Mouse (Mus musculus): ENCODE results near the gene Gm44503. TPM values are rescaled to one million over a fixed set of nuclear protein-coding genes. Genes with fewer than 3 reads are reported as not detected.

Gene Gm44503
- total and polyA plus RNA-seq, 2 experiments from 2014 or later, result not detected

GRCm38 (mm10) chr9:73039222-73039945 lies 80.7 kb downstream of the Gm44503 start:
- Histone ChIP-seq H3K4me2 (ENCODE audit: low read depth, low read length) (peak overlapping the region; percentile 84), H3K27me3 (ENCODE audit: insufficient read depth, low read length) (no peaks in the 10 kb centered on the region), H3K9me3 (ENCODE audit: low read length) (no peaks in the 10 kb centered on the region), H3K4me1 (ENCODE audit: insufficient read depth, low read length) (0 out of 2 replicates have a peak, but pooled peaks cover 2% of the 10 kb centered on the region), H3K27ac (peak overlapping the region; percentile 88), H3K36me3 (ENCODE audit: insufficient read depth, low read length) (peaks cover 2% of the 10 kb centered on the region; the same call in 1 of the 2 replicates), H3K4me3 (ENCODE audit: low read length) (peak overlapping the region; percentile 84), H3K9ac (replicated peaks; ENCODE audit: low read length) (peak overlapping the region; percentile 85)
- peak; percentile 94 for DNase-seq (ENCODE audit: low spot score)
- peak; percentile 91 for ATAC-seq
- no peak for TF ChIP-seq CTCF (IDR thresholded peaks at IDR 0.05; ENCODE audit: low read depth)
- WGBS, result under 1% methylated on average over 49 of the region's 49 CpGs

- peak within 1 kb of the TSS; percentile 88 for H3K27ac ChIP-seq
- 34% methylated on average over 6 of the region's 6 CpGs for WGBS
- H3K9ac ChIP-seq (replicated peaks; ENCODE audit: low read length), result peak within 1 kb of the TSS; percentile 85
- no peaks in the 10 kb centered on the region for H3K36me3 ChIP-seq (ENCODE audit: insufficient read depth, low read length)
- H3K9me3 ChIP-seq (ENCODE audit: low read length), result no peaks in the 10 kb centered on the region
- no peaks in the 10 kb centered on the region for H3K27me3 ChIP-seq (ENCODE audit: insufficient read depth, low read length)
- peaks cover 9% of the 10 kb centered on the region for H3K4me1 ChIP-seq (ENCODE audit: insufficient read depth, low read length)
- ATAC-seq (no peak), DNase-seq (ENCODE audit: low spot score) (no peak)
- peak within 1 kb of the TSS; percentile 84 for H3K4me3 ChIP-seq (ENCODE audit: low read length)
- no peak for TF ChIP-seq CTCF (IDR thresholded peaks at IDR 0.05; ENCODE audit: low read depth)
- peak within 1 kb of the TSS; percentile 84 for H3K4me2 ChIP-seq (ENCODE audit: low read depth, low read length)
Observed at GRCm38 (mm10) chr9:73040080-73040479, 81.4 kb downstream of the Gm44503 start, which contains the start of gene Pigb. Gene Pigb, minus strand, starts transcription at chr9:73040378.

- ATAC-seq (peak; percentile 65), DNase-seq (ENCODE audit: low spot score) (peak; percentile 89)
- Histone ChIP-seq H3K4me1 (ENCODE audit: insufficient read depth, low read length) (peaks cover 13% of the 10 kb centered on the region), H3K27me3 (ENCODE audit: insufficient read depth, low read length) (no peaks in the 10 kb centered on the region), H3K9ac (replicated peaks; ENCODE audit: low read length) (peak within 1 kb of the TSS; percentile 70), H3K9me3 (ENCODE audit: low read length) (no peaks in the 10 kb centered on the region), H3K4me3 (ENCODE audit: low read length) (peak within 1 kb of the TSS; percentile 50), H3K4me2 (ENCODE audit: low read depth, low read length) (peak within 1 kb of the TSS; percentile 96), H3K27ac (peak within 1 kb of the TSS; percentile 64), H3K36me3 (ENCODE audit: insufficient read depth, low read length) (no peaks in the 10 kb centered on the region)
- peak; percentile 94 for TF ChIP-seq CTCF (IDR thresholded peaks at IDR 0.05; ENCODE audit: low read depth)
- WGBS, result 1% methylated on average over 41 of the region's 41 CpGs
Observed at GRCm38 (mm10) chr9:73044146-73045079, 85.8 kb downstream of the Gm44503 start, which contains the start of gene Rab27a. Gene Rab27a, plus strand, starts transcription at chr9:73044854.

GRCm38 (mm10) chr9:73045204-73045603 lies 86.6 kb downstream of the Gm44503 start:
- 10% methylated on average over 7 of the region's 7 CpGs for WGBS
- peak overlapping the region; percentile 70 for H3K9ac ChIP-seq (replicated peaks; ENCODE audit: low read length)
- H3K4me1 ChIP-seq (ENCODE audit: insufficient read depth, low read length), result peaks cover 13% of the 10 kb centered on the region
- H3K9me3 ChIP-seq (ENCODE audit: low read length), result no peaks in the 10 kb centered on the region
- ATAC-seq, result no peak
- H3K36me3 ChIP-seq (ENCODE audit: insufficient read depth, low read length), result no peaks in the 10 kb centered on the region
- H3K4me2 ChIP-seq (ENCODE audit: low read depth, low read length), result peak overlapping the region; percentile 96
- DNase-seq (ENCODE audit: low spot score), result peak; percentile 25
- peak overlapping the region; percentile 50 for H3K4me3 ChIP-seq (ENCODE audit: low read length)
- no peak for TF ChIP-seq CTCF (IDR thresholded peaks at IDR 0.05; ENCODE audit: low read depth)
- no peaks in the 10 kb centered on the region for H3K27me3 ChIP-seq (ENCODE audit: insufficient read depth, low read length)
- peak overlapping the region; percentile 64; the same call in 1 of the 2 replicates for H3K27ac ChIP-seq

- peak overlapping the region; percentile 64; the same call in 1 of the 2 replicates for H3K27ac ChIP-seq
- 83% methylated on average over 10 of the region's 10 CpGs for WGBS
- H3K4me3 ChIP-seq (ENCODE audit: low read length), result peak overlapping the region; percentile 50
- H3K27me3 ChIP-seq (ENCODE audit: insufficient read depth, low read length), result no peaks in the 10 kb centered on the region
- H3K9me3 ChIP-seq (ENCODE audit: low read length), result no peaks in the 10 kb centered on the region
- peaks cover 13% of the 10 kb centered on the region for H3K4me1 ChIP-seq (ENCODE audit: insufficient read depth, low read length)
- H3K4me2 ChIP-seq (ENCODE audit: low read depth, low read length), result peak overlapping the region; percentile 96
- DNase-seq (ENCODE audit: low spot score) (no peak), ATAC-seq (no peak)
- no peak overlapping the region for H3K9ac ChIP-seq (replicated peaks; ENCODE audit: low read length)
- no peak for TF ChIP-seq CTCF (IDR thresholded peaks at IDR 0.05; ENCODE audit: low read depth)
- H3K36me3 ChIP-seq (ENCODE audit: insufficient read depth, low read length), result no peaks in the 10 kb centered on the region
Observed at GRCm38 (mm10) chr9:73045711-73046110, 87.1 kb downstream of the Gm44503 start.

- Histone ChIP-seq H3K9me3 (ENCODE audit: low read length) (no peaks in the 10 kb centered on the region), H3K4me1 (ENCODE audit: insufficient read depth, low read length) (peaks cover 13% of the 10 kb centered on the region), H3K36me3 (ENCODE audit: insufficient read depth, low read length) (no peaks in the 10 kb centered on the region), H3K27me3 (ENCODE audit: insufficient read depth, low read length) (no peaks in the 10 kb centered on the region), H3K4me3 (ENCODE audit: low read length) (no peak overlapping the region), H3K27ac (no peak overlapping the region), H3K9ac (replicated peaks; ENCODE audit: low read length) (no peak overlapping the region), H3K4me2 (ENCODE audit: low read depth, low read length) (no peak overlapping the region)
- ATAC-seq (no peak), DNase-seq (ENCODE audit: low spot score) (no peak)
- 88% methylated on average over 2 of the region's 2 CpGs for WGBS
- no peak for TF ChIP-seq CTCF (IDR thresholded peaks at IDR 0.05; ENCODE audit: low read depth)
Observed at GRCm38 (mm10) chr9:73047906-73048305, 89.3 kb downstream of the Gm44503 start.
